Mouse (Mus musculus): ENCODE measurements around the gene Six1.

Six1 gene

DNA sequence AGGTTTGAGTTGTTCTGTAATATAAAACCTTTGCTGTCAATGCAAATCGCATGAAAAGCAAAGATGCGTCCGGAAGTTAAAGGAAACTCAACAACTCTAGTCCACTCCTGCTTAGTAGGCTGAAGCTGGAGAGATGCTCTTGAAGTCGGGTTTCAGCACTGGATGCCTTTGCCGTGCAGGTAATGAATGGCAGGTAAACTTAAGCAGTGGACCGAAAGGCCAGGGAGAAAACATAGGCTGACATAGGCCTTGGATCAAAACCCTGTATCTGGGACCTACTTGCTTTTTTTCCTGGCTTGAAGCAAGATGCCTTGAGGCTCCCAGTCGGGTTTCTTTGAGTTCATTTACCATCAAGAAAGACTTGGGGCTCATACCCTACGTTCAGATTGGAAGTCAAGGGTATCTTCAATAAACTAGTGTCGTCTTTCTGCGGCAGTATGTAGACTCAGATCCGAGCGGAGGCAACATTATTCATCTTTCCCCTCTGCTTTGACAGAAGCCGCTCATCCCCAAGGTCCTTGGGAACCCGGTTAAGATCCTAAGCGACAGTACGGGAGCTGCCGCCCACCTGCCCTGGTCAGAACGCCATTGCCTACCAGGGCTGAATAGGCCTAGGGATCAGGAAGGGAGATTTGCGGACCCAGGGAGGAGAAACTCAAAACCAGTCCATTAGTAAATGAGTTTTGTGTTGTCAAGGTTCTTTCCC, 4.0 kb downstream of the Six1 start:
- no peak for DNase-seq (ENCODE audit: low read depth, low spot score)

DNA sequence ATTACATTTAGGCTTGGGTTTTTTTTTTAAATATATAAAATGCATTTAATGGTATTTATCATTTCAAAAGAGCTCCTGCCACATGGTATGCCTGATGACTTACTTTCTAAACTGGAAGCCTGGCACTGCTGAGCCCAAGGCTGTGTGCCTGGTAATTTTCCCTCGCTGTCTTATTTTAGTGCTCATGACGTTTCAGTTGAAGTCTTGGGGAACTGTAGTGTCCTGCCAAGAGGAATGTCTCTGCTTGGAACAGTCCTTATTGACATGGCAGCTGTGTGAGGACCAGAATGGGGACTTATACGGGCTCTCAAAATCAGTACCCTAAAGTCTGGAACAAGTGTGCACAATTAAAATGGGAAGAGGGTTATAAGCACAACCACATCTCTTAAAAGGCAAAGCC, 5.2 kb downstream of the Six1 start:
- no peak for DNase-seq (ENCODE audit: low read depth, low spot score)

DNA sequence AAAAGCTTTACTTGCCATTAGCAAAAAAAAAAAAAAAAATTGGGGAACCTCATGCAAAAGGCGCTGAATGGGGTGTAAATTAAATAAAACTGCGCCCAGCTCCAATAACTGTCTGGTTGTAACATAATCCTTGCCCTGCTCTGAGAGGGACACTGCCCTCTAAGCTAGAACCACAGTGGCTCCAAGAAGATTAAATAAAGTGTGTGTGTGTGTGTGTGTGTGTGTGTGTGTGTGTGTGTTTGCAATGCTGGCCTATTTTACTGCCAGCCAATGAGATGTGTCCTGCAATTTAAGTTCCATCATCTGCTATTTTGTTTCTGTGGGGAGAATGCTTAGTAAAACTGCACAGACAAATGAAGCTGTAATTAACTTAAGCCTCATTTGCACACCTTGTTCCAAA, 6.1 kb downstream of the Six1 start:
- no peak for DNase-seq (ENCODE audit: low read depth, low spot score)

DNA sequence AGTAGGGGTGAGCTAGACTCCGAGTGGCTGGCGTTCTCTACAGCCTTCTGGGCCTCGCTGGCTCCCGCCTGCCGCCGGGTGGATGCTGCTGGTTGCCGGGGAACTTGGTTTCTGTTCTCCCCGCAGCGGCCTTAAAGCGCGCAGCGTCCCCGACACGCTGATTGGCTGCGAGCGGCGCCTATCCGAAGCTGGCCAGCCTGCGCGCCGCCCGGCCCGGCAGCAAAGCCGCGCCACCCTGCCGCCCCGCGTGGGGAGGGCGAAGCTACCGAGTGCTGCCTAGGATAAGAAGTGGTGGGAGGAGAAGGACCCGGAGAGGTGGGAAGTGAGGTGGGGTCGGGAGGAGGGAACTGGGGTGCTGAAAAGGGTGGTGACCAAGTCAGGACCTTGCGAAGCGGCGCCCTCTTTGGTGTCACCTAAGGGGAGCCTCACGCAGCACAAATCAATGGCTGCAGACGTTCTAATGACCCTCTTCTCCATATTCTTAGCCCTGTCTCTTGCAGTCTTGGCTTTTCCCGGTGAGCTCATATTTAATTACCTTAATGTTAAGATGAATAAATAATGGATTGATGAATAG, 7.0 kb downstream of the Six1 start:
- no peak for DNase-seq (ENCODE audit: low read depth, low spot score)

DNA sequence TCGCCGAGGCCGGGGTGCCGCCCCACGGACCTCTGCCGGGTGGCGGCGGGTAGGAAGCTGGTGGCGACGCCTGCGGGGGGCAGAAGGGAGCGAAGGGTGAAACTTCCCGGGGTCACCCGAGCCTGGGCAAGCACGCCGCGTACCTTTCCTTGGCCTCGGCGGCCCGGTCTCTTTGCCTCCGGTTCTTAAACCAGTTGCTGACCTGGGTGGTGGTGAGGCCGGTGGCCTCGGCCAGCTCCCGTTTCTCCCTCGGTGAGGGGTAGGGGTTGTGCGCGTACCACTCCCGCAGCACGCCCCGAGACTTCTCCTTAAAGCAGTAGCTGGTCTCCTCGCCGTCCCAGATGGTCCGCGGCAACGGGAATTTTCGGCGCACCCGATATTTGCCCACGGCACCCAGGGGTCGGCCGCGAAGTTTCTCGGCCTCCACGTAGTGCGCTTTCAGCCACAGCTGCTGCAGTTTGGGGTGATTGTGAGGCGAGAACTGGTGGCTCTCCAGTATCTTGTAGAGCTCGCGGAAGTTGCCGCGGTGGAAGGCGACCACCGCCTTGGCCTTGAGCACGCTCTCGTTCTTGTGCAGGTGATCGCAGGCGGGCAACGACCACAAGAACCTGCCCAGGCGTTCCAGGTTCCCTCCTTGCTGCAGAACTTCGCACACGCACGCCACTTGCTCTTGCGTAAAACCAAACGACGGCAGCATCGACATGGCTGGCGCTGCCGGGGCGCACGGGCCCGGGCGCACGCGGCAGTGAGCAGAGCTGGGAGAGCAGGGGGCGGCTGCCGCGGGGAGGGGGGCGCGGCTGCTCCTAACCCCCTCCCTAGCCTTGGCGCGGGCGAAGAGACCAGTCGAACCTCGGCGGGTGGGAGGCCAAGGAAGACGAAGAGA, 7.7 kb downstream of the Six1 start:
- no peak for DNase-seq (ENCODE audit: low read depth, low spot score)

DNA sequence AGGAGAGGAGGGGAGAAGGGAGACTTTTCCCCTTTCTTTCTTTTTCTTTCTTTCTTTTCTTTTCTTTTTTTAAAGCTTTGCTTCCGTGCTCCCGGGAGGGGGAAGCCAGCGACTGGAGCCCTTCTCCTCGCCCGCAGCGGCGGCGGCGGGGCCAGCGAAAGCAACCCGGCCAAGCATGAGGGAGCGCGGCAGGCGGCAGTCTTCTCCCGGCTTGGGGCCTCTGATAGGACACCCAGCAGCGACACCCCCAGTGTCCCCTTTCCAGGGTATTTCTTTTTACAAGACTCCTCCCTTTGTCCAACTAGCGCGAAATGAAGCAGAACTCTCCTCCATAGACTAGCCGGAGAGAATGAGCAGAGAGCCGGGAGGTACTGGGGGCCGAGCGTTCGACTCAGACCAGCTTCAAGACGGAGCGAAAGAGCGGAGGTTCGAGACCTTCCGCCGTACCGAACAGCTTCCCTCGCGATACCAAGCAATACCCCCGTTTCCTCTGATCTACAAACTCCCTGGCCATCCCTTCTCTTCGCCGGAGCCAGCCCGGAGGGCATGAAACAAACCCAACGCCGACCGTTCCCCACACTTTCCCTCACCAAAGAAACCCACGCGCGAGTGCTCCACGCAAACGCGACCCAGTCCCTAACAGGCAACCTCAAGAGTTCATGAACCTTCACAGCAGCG, 8.5 kb downstream of the Six1 start:
- DNase-seq (ENCODE audit: low read depth, low spot score) = no peak

DNA sequence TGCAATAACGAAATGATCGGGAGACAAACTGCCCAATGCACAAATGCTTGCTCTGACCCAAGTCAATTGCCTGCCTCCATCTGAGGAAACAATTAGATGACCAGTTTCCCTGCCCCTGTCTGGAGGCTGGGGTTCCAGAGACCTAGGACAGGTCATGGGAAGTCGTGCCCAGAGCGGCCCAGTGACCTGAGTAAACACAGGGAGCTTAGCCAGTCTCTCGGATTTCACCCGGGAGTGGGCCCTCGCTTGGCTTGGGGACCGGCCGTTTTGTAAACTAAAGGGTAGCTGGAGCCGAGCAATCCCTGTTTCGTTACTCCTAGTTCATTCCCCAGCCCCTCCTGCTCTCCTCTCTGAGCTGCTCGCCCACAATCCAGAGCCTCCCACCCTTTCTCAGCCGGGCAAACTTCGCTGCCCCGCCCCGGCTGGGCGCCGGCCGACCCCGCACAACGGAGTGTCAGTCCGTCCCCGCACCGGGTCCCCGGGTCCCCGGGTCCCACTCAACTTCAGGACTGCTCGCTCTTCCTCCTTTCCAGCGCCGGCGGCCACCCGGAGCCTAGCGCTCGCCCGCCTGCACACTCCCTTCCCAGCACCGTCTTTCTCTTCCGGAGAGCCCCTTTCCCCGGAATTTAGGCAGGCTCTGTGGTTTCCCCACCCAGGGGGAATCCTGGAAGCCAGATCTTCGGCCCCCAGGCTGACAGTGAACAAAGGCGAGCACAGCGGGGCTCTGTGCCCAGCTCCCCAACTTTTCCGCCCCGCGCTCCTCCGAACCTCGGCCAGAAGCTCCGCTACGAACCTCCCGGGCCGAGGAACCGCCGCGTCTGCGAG, 9.3 kb downstream of the Six1 start:
- no peak for DNase-seq (ENCODE audit: low read depth, low spot score)

DNA sequence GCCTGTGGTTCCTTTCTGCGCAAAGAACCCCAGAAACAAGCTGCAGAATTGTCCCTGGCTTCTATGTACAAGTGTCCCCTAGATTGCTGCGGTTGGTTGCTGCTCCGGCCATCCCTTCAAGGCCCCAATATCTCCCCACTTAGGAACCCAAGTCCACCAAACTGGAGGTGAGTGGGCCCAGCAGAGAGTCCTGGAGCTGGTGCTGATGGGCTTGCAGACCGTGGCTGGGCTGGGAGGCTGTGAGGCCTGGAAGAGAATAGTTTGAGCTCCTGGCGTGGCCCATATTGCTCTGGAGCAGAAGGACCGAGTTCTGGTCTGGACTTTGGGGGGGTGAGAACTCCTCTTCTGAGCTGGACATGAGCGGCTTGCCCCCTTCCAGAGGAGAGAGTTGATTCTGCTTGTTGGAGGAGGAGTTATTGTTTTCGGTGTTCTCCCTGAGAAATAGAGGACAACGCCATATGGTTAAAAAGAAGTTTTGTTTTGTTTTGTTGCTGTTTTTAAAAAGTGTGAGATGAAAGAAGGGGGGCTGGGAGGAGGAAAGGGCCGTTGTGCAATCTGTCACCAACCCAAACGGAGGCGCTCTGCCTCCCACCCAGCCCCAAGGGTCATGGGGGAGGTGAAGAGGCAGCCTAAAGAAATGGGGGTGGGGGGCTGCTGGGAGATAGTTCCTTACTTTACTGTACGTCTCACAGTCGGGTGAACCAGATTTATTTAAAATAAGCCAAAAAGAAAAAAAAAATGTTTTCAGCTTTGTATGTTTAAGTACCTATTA, 10.1 kb downstream of the Six1 start:
- DNase-seq (ENCODE audit: low read depth, low spot score) = no peak

DNA sequence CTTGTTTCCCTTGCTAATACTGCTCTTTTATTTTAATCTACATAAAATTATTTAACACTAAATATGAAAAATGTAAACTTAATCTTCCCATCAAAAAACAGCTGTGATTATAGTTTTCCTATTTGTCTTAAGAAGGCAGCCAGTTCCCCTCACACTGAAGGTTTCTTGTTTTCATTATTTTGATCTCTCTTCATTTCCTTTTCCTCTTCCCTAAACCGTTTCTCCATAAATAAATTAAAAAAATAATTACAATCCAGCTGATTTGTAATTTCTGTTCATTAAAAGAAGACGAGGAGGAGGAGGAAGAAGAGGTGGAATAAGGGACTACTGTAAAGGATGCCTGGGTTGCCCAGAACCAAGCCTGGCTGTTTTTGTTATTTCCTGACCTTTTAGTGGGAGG, 10.8 kb downstream of the Six1 start:
- DNase-seq (ENCODE audit: low read depth, low spot score) = no peak

DNA sequence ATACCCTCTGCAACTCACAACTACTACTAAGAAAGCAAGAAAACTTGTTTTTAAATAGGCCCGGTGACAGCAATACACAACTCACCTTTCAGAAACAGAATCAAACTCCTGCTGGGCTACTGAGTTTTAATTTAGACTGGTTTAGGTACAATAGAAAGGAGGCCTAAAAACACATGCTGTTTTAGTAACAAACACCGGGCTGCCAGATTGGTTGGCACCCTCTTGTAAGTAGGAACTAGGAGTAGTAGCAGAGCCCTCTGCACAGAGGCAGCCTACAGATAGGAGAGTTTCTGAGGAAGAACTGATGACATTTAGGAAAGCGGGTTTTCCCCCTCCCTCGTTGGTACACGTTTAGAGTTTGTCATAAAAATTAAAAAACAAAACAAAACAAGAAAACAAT, 11.3 kb downstream of the Six1 start:
- DNase-seq (ENCODE audit: low read depth, low spot score) = no peak

DNA sequence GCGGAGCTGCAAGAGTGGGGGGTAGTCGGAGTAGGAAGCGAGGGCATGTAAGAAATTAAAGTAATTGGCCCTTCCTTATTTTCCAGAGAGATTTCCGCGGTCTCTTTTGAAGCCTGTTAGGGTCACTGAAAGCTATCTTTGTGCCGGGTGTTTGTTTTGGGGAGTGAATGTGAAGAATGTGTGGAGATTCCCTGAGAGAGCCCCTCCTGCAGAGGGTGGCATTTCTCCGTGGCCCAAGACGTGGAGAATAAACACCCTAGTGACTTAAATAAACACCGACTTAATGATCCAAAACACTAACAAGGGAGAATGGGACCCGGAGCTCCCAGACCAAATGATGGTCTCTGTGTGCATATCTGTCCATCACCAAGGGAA, 12.4 kb downstream of the Six1 start:
- DNase-seq (ENCODE audit: low read depth, low spot score) = no peak

DNA sequence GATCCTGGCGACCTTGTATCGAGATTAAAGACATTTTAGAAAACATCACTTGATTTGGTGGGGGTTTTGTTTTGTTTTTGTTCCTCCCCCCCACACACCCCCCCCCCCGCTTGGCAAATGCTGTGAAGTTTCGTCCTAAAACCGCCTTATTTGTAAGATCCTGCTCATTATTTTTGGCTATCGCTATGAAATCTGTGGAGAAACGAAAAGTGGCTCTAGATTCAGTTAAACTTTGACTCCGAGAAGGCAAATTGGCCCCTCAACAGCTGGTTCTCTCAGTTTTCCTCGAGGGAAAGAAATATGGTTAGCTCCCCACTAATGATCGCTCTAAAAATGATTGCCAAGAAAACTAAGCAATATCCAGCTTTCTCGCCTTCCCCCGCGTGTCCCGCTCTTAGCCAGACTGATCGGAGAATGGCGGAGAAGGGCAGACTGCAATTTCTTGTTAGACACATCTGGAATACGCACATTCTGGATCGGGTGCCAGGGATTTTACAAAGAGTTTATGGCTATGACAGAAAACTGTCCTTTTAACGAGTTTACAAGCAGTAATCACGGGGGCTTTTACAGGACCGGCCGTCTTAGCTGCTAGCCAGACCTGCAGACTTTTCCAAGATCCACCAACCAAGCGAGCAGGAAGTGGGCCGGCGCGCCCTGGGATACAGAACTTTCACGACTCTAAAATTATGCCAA, 13.0 kb downstream of the Six1 start:
- no peak for DNase-seq (ENCODE audit: low read depth, low spot score)

DNA sequence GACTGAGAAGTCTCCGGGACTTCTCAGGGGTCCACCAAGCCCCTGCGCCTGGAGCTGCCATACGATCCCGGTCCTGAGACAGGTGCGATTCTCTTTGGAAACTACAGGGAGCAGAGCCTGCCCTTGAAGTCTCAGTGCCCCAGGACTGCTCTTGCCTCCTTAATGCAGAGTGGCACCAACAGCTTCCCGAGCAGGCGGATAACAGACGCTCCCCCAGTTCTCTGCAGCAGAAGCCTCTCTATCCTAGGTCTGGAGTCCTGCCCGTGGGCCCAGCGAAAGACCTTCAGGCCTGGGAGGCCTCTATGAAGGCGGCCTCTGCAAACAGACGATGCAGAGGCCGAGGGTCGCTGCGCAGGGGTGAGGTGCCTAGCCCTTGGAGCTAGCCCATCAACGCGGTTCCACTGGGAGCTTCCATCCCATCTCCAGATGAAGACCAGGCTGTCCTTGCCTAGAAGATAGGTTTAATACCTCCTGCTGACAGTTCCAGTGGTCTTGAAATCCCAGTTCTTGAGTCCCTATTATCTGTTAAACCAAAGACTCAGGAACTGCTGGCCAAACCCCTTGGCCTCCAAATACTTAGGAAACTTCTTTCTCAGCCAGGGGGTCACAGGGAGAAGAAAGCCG, 13.6 kb downstream of the Six1 start:
- no peak for DNase-seq (ENCODE audit: low read depth, low spot score)

DNA sequence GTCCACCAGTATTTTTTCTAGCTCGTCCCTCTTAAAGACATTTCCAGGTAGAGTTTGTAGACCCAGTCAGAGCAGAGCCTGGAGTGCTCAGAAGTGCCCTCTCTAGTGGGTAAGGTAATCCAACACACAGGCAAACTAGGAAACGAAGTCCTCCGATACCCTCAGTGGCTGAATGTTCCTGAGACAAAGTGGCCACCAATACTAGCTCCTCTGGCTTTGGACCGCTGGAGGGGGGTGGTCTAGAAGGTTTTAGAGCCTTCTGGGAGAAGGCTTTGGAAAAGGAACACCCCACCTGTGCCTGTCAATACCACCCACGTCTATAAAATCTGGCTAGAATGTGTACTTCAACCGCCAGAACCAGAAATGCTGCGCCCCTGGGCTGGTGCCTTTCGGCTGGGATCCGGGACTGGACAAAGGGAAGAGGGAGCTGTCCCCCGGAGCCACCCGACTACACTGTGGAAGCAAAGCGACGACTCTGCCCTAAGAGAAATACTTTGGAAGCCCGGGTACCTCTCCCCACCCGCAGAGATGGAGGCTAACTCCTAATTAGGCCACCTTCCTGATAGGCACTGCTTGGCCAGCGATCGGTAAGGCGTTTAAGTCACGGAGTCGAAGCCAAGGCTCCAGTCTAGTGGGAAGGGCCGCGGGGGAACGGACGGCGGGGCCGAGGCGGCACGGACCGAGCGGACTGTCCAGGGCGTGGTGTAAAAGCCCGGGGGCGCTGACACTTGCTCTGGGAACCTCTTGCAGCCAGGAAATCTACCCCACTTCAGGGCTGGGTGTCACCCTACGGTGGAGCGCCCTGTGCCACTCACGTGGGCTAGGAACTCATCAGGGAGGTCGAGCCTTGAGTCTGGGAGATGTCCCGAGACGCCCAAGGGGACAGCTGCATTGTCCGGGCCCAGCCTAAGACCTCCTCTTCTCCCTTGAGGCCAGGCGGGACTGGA, 14.4 kb downstream of the Six1 start:
- no peak for DNase-seq (ENCODE audit: low read depth, low spot score)

DNA sequence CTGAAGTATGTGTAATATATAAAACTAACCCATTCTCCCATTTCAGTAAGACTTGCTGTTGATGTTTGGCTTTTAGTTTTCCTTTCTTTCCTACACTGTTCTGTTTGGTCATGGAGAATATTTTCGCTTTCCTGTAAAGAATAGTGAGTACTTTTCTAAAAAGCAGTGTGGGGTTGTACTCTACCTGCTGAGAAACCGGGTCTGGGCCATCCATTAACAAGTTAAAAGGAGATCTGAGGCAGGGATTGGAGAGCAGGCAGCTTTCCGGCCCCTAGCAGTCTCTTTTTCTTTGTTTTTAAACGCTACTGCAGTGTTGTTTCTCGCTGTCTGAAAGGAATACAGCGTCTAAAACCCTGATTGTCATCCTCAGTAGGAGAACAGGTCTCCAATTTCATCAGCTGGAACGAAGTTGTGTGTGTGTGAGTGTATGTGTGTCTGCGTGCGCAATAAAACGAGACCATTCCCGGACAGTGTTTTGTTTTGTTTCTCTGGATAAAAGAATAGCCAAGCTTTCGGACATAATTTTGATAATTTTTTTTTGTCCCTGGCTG, 15.2 kb downstream of the Six1 start:
- DNase-seq (ENCODE audit: low read depth, low spot score) = no peak

DNA sequence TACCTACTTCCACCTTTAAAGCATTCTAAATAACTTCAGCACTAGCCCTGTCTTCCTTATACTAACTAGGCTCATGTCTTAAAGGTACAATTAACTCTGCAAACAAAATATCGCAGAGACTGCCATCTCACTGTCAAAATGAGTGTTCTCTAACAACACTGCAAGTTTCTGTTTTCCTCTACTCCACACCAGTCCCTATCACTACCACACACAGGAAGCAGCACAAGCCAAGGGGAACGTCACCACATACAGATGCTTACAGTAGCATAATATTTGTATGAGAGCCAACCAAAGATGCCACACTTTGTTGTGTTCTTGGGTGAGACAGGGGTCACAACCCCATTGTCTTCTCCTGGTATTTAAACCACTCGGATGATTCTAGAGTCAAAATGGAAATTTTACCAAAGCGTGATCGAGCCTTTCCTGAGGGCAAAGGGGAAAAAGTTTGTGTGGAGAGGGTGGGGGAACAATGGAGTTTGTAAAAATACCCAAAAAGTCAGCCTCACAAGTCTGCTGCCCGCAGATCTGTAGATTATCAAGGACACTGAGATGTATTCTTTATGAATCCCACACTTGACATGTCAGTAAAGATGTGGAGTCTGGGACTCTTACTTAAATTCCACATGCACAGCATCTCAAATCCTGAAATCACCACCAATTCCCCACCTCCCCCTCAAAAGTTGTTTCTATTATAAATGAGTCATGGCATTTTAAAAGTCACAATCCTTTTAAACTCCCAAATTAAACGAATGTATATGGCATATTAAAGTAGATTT, 16.1 kb downstream of the Six1 start:
- DNase-seq (ENCODE audit: low read depth, low spot score) = no peak
